Mouse (Mus musculus): ENCODE data around the gene Arhgef10l. TPM values are rescaled to one million over a fixed set of nuclear protein-coding genes. Genes with fewer than 3 reads are reported as not detected.

Arhgef10l gene
- under 1 TPM; 0.15 to 0.50 TPM for total RNA-seq (2023)

DNA sequence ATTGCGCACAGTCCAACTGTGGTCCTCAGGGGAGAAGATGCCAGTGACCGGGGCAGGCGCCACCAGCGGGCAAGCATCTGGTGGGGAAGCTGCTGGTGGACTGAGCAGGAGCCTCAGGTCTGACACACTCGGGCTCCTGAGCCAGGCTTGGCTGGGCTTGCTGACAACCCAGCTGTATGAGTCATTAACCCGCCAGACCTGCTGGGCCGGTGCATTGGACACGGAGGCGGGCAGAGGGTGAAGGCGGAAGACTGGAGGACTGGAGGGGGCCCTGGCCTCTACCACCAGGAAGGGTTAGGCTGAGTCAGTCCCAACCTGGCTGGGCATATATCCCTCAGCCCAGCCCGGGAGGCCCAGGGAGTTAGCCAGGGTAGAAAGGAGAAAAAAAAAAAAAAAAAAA lies at the start of gene Arhgef10l:
Gene Arhgef10l (minus strand): TSS at position 253 of the 400 bp plus-strand sequence.

DNA sequence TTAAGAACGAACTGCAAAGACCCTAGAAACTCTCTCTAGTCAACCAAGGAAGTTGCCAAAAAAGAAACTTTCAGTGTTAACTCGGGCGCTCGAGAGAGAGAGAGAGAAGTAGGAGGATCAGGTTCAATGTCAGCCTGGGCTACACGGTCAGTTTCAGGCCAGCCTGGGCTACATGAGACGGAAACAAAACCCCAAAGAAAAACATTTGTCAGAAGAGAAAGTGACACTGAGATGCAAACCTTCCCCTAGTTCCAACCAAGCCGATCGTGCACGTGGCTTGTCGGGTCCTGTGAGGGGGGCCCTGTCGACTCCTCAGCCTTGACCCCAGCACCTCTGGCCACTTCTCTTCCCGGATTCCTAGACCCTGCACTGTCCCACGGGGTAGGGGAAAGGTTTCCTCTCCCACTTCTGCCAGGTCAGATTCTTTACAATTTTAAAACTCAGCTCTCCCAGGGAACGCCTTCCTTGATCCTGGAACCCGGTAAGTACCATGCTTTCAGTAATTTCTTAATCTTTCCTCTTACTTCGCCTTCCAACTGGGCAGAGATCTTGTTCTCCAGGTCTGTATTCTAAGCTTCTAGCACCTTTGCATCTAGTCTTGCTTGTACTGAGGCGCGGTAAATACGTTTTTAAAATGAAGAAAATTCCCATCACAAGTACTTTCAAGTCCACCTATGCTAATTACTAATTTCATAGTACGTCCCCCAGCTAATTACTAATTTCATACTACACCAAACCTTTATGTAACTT lies 34.6 kb upstream of the Arhgef10l start, which contains the start of gene Rcc2:
Gene Rcc2 (plus strand): TSS at position 273 of the 750 bp plus-strand sequence.

Other genes with a start within 250 kb of the Arhgef10l start
- 100 to 1,000 TPM; 130 to 131 TPM for gene Rcc2, start 34.5 kb upstream of the Arhgef10l start, total RNA-seq (2023)
- gene Padi6, start 76.6 kb upstream of the Arhgef10l start, total RNA-seq (2023) = not detected
- gene Padi4, start 108.2 kb upstream of the Arhgef10l start, total RNA-seq (2023) = 1 to 10 TPM in 1 of 2 experiments, under 1 TPM in 1; 0.47 to 1.1 TPM
- under 1 TPM; 0.41 to 0.56 TPM for gene Padi3, start 144.6 kb upstream of the Arhgef10l start, total RNA-seq (2023)
- 1 to 10 TPM in 1 of 2 experiments, under 1 TPM in 1; 0.38 to 1.0 TPM for gene Padi1, start 179.8 kb upstream of the Arhgef10l start, total RNA-seq (2023)
- gene Padi2, start 240.3 kb upstream of the Arhgef10l start, total RNA-seq (2023) = 10 to 100 TPM; 41.5 to 43.8 TPM

Data from T-cell, adult 66 days (primary cell).